Mouse (Mus musculus): ENCODE data around the gene Gins2.

DNA sequence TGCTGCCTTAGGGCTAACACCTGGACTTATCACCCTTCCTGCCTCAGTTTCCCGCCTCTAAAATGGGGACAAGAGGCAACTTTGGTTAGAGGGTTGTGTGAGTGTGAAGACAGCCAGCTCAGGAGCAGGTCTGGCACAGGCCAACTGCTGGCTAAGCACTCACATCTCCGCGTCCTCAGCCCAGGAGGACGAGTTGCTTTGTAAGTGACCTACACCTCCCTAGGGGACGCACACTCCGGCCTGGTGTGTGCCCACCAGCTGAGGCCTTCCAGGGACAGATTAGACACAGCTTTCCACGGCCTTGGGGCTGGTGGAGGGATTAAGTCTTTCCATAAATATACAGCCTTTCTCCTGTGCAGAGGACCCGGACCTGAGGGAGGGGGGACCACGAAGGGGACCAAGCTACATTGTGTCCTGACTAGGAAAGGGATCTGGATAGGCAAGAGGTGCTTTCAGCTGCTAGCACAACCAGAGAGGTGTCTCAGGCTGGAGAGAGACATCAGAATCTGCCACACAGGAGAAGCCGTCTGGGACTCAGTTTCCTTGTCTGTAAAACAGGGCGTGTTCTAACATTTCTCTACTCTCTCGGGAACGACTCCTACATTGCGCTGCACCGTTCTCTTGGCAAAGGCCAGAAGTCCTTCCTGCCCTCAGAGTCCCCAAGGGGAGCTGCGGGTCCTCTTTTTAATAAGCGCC lies 44.0 kb upstream of the Gins2 start:
- TF ChIP-seq POLR2A (IDR thresholded peaks at IDR 0.05; ENCODE audit: low read depth, low read length) (no peak), CTCF (conservative IDR thresholded peaks at IDR 0.05; ENCODE audit: insufficient read depth, insufficient read length, low read depth, low read length) (no peak)
